Mouse (Mus musculus) adipocyte (in vitro differentiated cells): ENCODE data around the gene Smim11.

Experiments used
- DNase-seq: peaks from one replicate; pipeline ENCODE4 v3.0.0-alpha.2; 2016; ENCODE audit warnings: low spot score

The Smim11 gene

DNA sequence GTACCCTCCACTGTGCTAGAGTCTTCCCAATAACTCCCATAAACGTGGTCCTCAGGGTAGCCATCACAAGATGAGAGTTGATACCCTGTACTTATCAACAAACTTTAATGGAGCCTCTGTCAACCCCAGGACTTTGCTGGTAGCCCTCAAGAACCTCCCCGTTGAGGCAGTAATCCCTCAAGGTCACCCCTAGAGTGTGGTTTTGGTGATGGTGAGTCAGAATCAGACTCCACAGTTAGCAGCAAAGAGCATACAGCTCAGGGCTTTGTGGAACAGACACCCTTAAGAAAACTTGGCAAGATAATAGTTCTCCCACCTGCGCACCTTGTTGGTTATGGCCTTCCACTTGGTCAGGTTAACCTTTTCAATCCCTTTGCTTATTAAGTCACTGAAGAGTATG, 19.3 kb downstream of the Smim11 start:
- DNase-seq = no peak

- no peak for DNase-seq
Measured at GRCm38 (mm10) chr16:92321341-92321740, 20.3 kb downstream of the Smim11 start, which contains the start of gene Fam243. Fam243 (minus strand) TSS chr16:92321441.

GRCm38 (mm10) chr16:92324309-92325061, 23.4 kb downstream of the Smim11 start:
- DNase-seq = no peak

DNA sequence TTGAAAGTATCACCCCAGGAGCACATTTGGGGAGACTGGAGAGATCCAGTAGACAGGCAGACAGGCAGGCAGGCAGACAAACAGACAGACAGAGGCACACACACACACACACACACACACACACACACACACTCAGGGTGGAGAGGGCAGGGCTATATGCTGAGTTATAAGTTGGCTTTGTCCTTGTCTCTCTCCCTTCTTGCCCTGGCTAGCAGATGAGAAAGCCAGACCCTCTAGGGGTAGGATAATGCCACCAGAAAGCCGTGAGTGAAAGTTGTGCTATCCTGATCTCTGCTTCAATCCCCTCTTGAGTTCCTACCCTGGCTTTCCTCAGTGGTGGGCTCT, 23.9 kb downstream of the Smim11 start:
- DNase-seq = no peak

- DNase-seq = no peak
Measured at GRCm38 (mm10) chr16:92327911-92328310, 26.8 kb downstream of the Smim11 start.

DNA sequence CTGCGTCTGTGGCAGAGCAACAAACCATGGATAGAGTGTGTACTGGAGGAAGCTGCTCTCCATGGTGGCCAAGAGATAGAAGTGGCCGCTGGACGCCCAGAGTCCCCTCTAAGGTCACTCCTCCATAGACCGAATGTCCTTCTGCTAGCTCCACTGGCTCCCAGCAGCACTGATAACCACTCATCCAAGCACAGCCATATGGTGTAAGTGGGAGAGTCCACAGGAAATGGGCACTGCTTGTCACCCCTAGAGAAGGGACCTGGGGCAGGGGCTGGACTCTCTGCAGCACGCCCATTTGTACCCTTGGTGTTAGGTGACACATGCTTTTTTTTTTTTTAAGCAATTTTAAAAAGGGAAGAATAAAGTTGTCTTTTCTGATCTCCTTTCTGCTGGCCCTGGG, 29.9 kb downstream of the Smim11 start:
- no peak for DNase-seq

DNA sequence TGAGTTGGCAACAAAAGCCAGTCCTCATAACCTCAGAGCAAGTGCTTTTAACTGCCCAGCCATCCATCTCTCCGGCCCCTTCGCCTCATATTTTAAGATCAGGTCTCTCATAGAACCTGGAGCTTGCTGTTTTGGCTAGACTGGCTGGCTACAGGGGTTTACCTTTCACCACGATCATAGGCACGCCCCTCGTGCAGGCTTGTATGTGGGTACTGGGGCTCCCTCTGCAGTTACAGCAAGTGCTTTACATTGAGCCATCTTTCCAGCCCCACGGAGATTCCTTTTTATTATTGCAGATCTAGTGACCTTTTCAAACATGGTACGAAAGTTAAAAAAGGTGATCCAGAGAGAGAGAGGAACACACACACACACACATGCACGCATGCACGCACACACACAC, 33.5 kb downstream of the Smim11 start:
- DNase-seq = no peak

GRCm38 (mm10) chr16:92336280-92336679, 35.2 kb downstream of the Smim11 start:
- peak; percentile 63 for DNase-seq

GRCm38 (mm10) chr16:92340612-92341511, 39.8 kb downstream of the Smim11 start:
- peak; percentile 82 for DNase-seq

GRCm38 (mm10) chr16:92345177-92345576, 44.1 kb downstream of the Smim11 start:
- no peak for DNase-seq

- no peak for DNase-seq
Measured at GRCm38 (mm10) chr16:92346297-92346916, 45.3 kb downstream of the Smim11 start.

- DNase-seq = peak; percentile 19
Measured at GRCm38 (mm10) chr16:92348941-92349340, 47.9 kb downstream of the Smim11 start.

GRCm38 (mm10) chr16:92353295-92353694, 52.2 kb downstream of the Smim11 start:
- no peak for DNase-seq

GRCm38 (mm10) chr16:92353897-92354296, 52.8 kb downstream of the Smim11 start:
- no peak for DNase-seq

- no peak for DNase-seq
Measured at GRCm38 (mm10) chr16:92355366-92355765, 54.3 kb downstream of the Smim11 start.

DNA sequence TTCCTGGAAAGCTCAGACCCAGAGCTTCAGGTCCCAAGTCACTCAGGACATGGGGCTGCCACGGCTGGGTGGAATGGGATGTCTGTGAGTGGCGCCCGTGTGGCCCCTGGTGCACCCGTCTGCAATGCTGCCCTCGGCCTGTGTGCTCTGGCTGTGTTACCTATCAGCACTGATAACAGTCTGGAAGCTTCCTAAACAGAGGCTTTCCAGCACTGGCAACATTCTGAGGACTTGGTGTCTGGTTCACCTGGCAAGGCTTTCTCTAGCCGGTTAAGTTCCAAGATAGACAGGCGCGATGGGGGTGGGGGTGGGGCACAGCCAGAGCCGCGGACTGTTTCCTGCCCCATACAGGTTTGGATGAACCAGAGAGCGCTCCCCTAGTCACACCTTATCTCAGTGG, 54.9 kb downstream of the Smim11 start:
- DNase-seq = no peak

DNA sequence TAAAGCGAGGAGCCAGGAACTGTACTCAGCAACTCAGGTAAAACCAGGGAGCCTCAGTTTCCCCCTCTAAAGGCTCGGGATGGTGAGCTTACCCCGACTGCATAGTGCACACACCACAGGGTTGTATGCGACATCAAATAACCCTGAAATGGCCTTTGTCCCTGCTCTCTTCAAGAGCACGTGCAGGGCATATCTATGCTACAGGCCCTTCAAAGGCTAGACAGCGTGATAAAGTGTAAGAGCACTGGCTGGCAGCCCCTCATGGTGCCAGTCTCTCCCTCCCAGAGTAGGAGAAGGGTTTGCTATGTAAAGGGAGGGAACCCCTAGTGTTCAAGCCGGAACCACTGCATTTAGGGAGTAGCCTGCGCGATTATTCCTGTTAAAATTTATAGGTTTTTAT, 55.9 kb downstream of the Smim11 start:
- DNase-seq = no peak

GRCm38 (mm10) chr16:92357566-92357965, 56.5 kb downstream of the Smim11 start:
- DNase-seq = no peak

DNA sequence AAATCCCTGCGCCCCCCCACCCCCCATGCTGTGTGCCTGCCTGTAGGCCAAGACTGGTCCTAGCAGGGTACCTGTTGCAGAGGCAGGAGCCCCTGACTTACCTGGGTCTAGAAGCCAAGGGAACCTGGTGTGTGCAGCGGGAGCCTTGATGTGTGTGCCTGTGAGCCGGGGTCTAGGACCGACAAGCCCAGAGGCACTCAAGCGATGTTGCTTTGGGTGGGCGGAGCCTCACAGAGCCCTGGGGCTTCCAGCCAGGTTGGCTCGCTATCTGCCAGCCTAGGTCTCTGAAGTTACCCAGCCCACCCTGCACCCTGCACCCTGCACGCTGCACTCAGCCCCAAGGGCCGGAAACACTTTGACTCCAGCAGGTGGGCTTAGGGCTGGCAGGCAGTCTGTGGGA, 57.6 kb downstream of the Smim11 start:
- DNase-seq = no peak

DNA sequence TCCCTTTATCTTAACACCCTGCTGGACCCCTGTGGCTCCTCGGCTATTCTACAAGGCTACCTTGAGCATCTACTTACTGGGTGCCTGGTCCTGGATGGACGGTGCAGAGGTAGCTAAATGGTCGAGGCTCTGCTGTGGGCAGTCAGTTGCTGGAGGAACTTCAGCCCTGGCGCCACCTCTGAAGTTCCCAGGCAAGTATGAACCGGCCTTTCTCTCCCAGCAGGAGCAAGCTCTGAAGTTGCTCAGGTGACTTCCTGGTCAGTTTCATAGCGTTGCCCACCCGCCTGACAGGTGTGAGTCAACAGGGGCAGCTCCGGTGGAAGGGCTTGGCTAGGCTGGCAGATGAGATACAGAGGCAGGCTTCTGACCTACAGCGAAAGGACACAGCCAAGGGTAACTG, 58.1 kb downstream of the Smim11 start, which contains the start of gene Kcne1:
Gene Kcne1, minus strand, starts transcription at position 240 of the 400 bp plus-strand sequence.
- DNase-seq = no peak

DNA sequence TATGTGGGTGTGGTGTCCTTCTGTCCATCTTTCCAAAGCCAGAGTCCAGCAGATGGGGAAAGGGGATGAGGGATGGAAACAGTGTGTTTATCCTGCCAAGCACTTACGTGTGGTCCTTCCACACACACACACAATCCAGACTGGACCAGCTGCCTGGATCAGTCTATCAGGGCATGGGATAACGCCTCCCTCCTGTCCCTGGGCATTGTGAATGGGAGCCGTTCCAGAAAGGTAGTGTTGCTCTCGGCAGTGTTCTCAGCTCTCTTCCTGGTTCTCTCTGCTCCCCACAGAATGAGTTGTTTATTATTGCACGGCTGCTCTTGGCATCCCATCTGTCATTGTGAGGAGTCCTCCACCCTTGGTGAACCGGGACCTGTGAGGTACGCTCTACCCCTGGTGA, 59.6 kb downstream of the Smim11 start:
- DNase-seq = no peak
